Mouse (Mus musculus) adrenal gland, postnatal 10 days (tissue): ENCODE results near the gene S1pr2. TPM values are rescaled to one million over a fixed set of nuclear protein-coding genes. Genes with fewer than 3 reads are reported as not detected.

ENCODE experiments used
- DNase-seq: peaks from one replicate; pipeline ENCODE4 v3.0.0; 2021; ENCODE audit warnings: mixed read lengths
- microRNA-seq: library from miRNA; unstranded; fragments of <30 nt; microRNA quantifications from one replicate; pipeline ENCODE4 v1.2.0, GENCODE M21; 2021
- total RNA-seq, 2 experiments: library from RNA; stranded (reverse); gene quantifications; 2 replicates each; pipeline ENCODE4 v1.2.3; 2021

Gene S1pr2
- total RNA-seq, 2 experiments from 2014 or later, result 7.4 to 9.7 TPM

- no peak for DNase-seq
Observed at GRCm38 (mm10) chr9:20971751-20972140, 4.8 kb downstream of the S1pr2 start.

- no peak for DNase-seq
Observed at GRCm38 (mm10) chr9:20966747-20967146, 9.8 kb downstream of the S1pr2 start.

GRCm38 (mm10) chr9:20966008-20966407 lies 10.6 kb downstream of the S1pr2 start:
- DNase-seq, result no peak

GRCm38 (mm10) chr9:20965606-20966005 lies 11.0 kb downstream of the S1pr2 start:
- peak; percentile 59 for DNase-seq

GRCm38 (mm10) chr9:20961557-20961956 lies 15.0 kb downstream of the S1pr2 start:
- no peak for DNase-seq

GRCm38 (mm10) chr9:20959430-20959938 lies 17.1 kb downstream of the S1pr2 start, which contains the start of gene Dnmt1:
TSS of gene Dnmt1 (minus strand) at chr9:20959888.
- no peak for DNase-seq

GRCm38 (mm10) chr9:20956989-20957388 lies 19.6 kb downstream of the S1pr2 start:
- DNase-seq, result no peak

- DNase-seq, result peak; percentile 95
Observed at GRCm38 (mm10) chr9:20952520-20953227, 23.9 kb downstream of the S1pr2 start.

- DNase-seq, result no peak
Observed at GRCm38 (mm10) chr9:20951966-20952519, 24.5 kb downstream of the S1pr2 start.

GRCm38 (mm10) chr9:20951441-20951840 lies 25.1 kb downstream of the S1pr2 start:
- DNase-seq, result peak; percentile 80

- no peak for DNase-seq
Observed at GRCm38 (mm10) chr9:20950419-20950818, 26.2 kb downstream of the S1pr2 start.

- DNase-seq, result peak; percentile 24
Observed at GRCm38 (mm10) chr9:20946066-20946880, 30.3 kb downstream of the S1pr2 start.

- DNase-seq, result no peak
Observed at GRCm38 (mm10) chr9:20944697-20945370, 31.7 kb downstream of the S1pr2 start.

- DNase-seq, result no peak
Observed at GRCm38 (mm10) chr9:20943911-20944310, 32.7 kb downstream of the S1pr2 start.

GRCm38 (mm10) chr9:20943396-20943795 lies 33.2 kb downstream of the S1pr2 start:
- peak; percentile 77 for DNase-seq

- DNase-seq, result no peak
Observed at GRCm38 (mm10) chr9:20923258-20923657, 53.3 kb downstream of the S1pr2 start.

GRCm38 (mm10) chr9:20916160-20916559 lies 60.4 kb downstream of the S1pr2 start:
- DNase-seq, result peak; percentile 41

Small RNAs within 50 kb of the gene (microRNA-seq; reads per million reads assigned to microRNA genes)
- gene Mir7081, result not detected

Other genes with a start within 250 kb of the S1pr2 start
- gene Olfm2, start 230.4 kb downstream of the S1pr2 start, total RNA-seq, result 1 to 10 TPM; 3.3 to 6.4 TPM
- gene Col5a3, start 161.7 kb downstream of the S1pr2 start, total RNA-seq, result 100 to 1,000 TPM in 1 of 2 experiments, 10 to 100 TPM in 1; 99.1 to 106 TPM
- gene Rdh8, start 158.3 kb downstream of the S1pr2 start, total RNA-seq, result not detected
- 10 to 100 TPM; 17.1 to 28.0 TPM for gene A230050P20Rik, start 108.1 kb downstream of the S1pr2 start, total RNA-seq
- gene Angptl6, start 97.1 kb downstream of the S1pr2 start, total RNA-seq, result 1 to 10 TPM; 5.0 to 5.3 TPM
- gene Ppan, start 88.6 kb downstream of the S1pr2 start, total RNA-seq, result 10 to 100 TPM; 32.6 to 38.2 TPM
- gene Eif3g, start 78.2 kb downstream of the S1pr2 start, total RNA-seq, result 100 to 1,000 TPM; 136 to 143 TPM
- gene Dnmt1, start 16.9 kb downstream of the S1pr2 start, total RNA-seq, result 10 to 100 TPM; 44.9 to 54.7 TPM
- gene Mrpl4, start 26.0 kb upstream of the S1pr2 start, total RNA-seq, result 100 to 1,000 TPM; 121 to 125 TPM
- gene Icam1, start 39.2 kb upstream of the S1pr2 start, total RNA-seq, result 10 to 100 TPM; 10.8 to 12.4 TPM
- 1 to 10 TPM; 2.3 to 3.2 TPM for gene Icam4, start 52.6 kb upstream of the S1pr2 start, total RNA-seq
- gene Icam5, start 55.3 kb upstream of the S1pr2 start, total RNA-seq, result under 1 TPM; 0.51 to 0.67 TPM
- gene Zglp1, start 90.3 kb upstream of the S1pr2 start, total RNA-seq, result not detected
- under 1 TPM; 0.45 to 0.51 TPM for gene Gm49373, start 96.3 kb upstream of the S1pr2 start, total RNA-seq
- 10 to 100 TPM; 32.5 to 38.6 TPM for gene Fdx1l, start 96.8 kb upstream of the S1pr2 start, total RNA-seq
- 1 to 10 TPM in 1 of 2 experiments, under 1 TPM in 1; 0.63 to 1.5 TPM for gene Gm38431, start 115.2 kb upstream of the S1pr2 start, total RNA-seq
- 10 to 100 TPM; 47.2 to 50.3 TPM for gene Raver1, start 115.2 kb upstream of the S1pr2 start, total RNA-seq
- 10 to 100 TPM; 12.5 to 18.6 TPM for gene Tyk2, start 154.5 kb upstream of the S1pr2 start, total RNA-seq
- gene Cdc37, start 173.2 kb upstream of the S1pr2 start, total RNA-seq, result 100 to 1,000 TPM; 155 to 160 TPM
- gene Pde4a, start 188.9 kb upstream of the S1pr2 start, total RNA-seq, result 10 to 100 TPM; 22.7 to 31.5 TPM